Mouse (Mus musculus): ENCODE data around the gene Cntfr. TPM values are rescaled to one million over a fixed set of nuclear protein-coding genes. Genes with fewer than 3 reads are reported as not detected.
A peak's percentile ranks its signal among the peaks of the same experiment; 100 is the strongest.

Cntfr gene
- polyA plus RNA-seq, 1 experiment from 2014 or later, result 8.6 TPM

DNA sequence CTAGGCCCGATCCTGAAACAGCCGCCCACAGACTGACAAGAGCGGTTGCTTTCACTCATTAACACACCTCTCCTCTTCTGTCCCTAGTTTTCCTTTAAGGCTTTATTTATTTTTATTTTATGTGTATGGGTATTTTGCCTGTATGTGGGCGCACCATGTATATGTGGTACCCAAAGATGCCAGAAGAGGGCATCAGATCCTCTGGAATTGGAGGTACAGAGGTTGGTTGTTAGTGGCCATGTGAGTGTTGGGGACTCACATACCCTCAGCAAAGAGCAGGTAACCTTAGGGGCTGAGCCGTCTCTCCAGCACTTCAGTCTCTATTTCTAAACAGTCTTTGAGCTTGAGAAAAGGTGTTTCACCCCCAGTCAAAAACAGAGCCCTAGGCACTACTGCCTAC is 18.7 kb upstream of the Cntfr start:
- H3K27ac ChIP-seq, result no peak overlapping the region
- H3K4me3 ChIP-seq (replicated peaks; ENCODE audit: low read depth, low read length), result no peak overlapping the region
- peaks cover 21% of the 10 kb centered on the region for H3K4me1 ChIP-seq (replicated peaks; ENCODE audit: insufficient read depth, low read length)
- H3K9ac ChIP-seq (ENCODE audit: low read depth, low read length), result no peak overlapping the region
- H3K9me3 ChIP-seq (replicated peaks; ENCODE audit: low read length), result no peaks in the 10 kb centered on the region
- TF ChIP-seq CTCF (IDR thresholded peaks at IDR 0.05; ENCODE audit: low read depth), result peak; percentile 74
- WGBS, result 89% methylated on average over 5 of the region's 5 CpGs
- H3K36me3 ChIP-seq (ENCODE audit: insufficient read depth, low read length), result peaks cover 28% of the 10 kb centered on the region
- no peaks in the 10 kb centered on the region for H3K27me3 ChIP-seq (ENCODE audit: insufficient read depth, low read length)
- DNase-seq (ENCODE audit: low spot score) (peak; percentile 61), ATAC-seq (replicated peaks; ENCODE audit: low FRiP score, low read depth) (no peak)
- no peak overlapping the region for H3K4me2 ChIP-seq (ENCODE audit: low read length)

DNA sequence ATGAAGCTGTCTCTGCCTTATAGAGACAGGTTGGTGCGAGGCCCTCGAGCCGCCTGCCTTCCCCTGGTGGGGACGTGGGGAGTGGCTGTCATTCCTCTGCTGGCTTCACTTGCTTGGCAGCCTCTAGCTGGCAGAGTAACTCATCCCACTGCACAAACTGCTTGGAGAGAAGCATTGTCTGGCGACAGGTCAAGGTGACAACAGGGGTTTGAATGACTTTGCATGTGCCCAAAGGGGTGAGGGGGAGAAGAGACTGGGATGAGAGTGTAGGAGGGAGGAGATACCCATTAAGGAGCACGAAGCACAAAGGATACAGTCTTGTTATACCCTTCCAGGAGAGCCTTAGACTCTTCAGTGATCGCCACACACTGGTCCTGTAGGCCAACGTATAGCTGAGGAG is 18.2 kb upstream of the Cntfr start:
- Histone ChIP-seq H3K36me3 (ENCODE audit: insufficient read depth, low read length) (peaks cover 28% of the 10 kb centered on the region), H3K4me1 (replicated peaks; ENCODE audit: insufficient read depth, low read length) (peaks cover 21% of the 10 kb centered on the region), H3K9me3 (replicated peaks; ENCODE audit: low read length) (no peaks in the 10 kb centered on the region), H3K4me3 (replicated peaks; ENCODE audit: low read depth, low read length) (no peak overlapping the region), H3K9ac (ENCODE audit: low read depth, low read length) (no peak overlapping the region), H3K4me2 (ENCODE audit: low read length) (no peak overlapping the region), H3K27ac (no peak overlapping the region), H3K27me3 (ENCODE audit: insufficient read depth, low read length) (no peaks in the 10 kb centered on the region)
- no peak for DNase-seq (ENCODE audit: low spot score)
- 74% methylated on average over 8 of the region's 8 CpGs for WGBS
- no peak for TF ChIP-seq CTCF (IDR thresholded peaks at IDR 0.05; ENCODE audit: low read depth)
- ATAC-seq (replicated peaks; ENCODE audit: low FRiP score, low read depth), result no peak

DNA sequence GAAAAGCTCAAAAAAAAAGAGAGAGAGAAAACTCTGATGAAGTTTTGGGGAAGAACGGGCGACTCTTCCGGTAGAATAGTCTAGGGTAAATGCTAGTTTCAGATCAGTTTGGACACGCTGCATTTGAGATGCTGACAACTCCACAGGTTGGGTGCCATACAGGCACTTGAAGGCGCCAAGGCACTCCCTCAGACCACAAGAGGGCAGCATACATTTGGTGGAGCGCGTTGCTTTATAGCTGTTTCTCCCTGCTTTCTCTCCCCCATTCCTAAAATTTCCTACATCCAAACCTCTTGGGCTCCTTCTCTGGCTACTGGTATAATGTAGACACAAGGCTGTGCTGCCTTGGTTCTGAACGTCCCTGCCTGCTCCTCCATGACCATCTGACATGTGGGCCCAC is 17.4 kb upstream of the Cntfr start:
- Histone ChIP-seq H3K9ac (ENCODE audit: low read depth, low read length) (no peak overlapping the region), H3K36me3 (ENCODE audit: insufficient read depth, low read length) (peaks cover 22% of the 10 kb centered on the region), H3K4me1 (replicated peaks; ENCODE audit: insufficient read depth, low read length) (peaks cover 21% of the 10 kb centered on the region), H3K27me3 (ENCODE audit: insufficient read depth, low read length) (no peaks in the 10 kb centered on the region), H3K4me3 (replicated peaks; ENCODE audit: low read depth, low read length) (peak overlapping the region; percentile 80), H3K4me2 (ENCODE audit: low read length) (peak overlapping the region; percentile 92), H3K27ac (no peak overlapping the region), H3K9me3 (replicated peaks; ENCODE audit: low read length) (no peaks in the 10 kb centered on the region)
- 13% methylated on average over 8 of the region's 8 CpGs for WGBS
- peak; percentile 86 for TF ChIP-seq CTCF (IDR thresholded peaks at IDR 0.05; ENCODE audit: low read depth)
- peak; percentile 87 for DNase-seq (ENCODE audit: low spot score)
- no peak for ATAC-seq (replicated peaks; ENCODE audit: low FRiP score, low read depth)

DNA sequence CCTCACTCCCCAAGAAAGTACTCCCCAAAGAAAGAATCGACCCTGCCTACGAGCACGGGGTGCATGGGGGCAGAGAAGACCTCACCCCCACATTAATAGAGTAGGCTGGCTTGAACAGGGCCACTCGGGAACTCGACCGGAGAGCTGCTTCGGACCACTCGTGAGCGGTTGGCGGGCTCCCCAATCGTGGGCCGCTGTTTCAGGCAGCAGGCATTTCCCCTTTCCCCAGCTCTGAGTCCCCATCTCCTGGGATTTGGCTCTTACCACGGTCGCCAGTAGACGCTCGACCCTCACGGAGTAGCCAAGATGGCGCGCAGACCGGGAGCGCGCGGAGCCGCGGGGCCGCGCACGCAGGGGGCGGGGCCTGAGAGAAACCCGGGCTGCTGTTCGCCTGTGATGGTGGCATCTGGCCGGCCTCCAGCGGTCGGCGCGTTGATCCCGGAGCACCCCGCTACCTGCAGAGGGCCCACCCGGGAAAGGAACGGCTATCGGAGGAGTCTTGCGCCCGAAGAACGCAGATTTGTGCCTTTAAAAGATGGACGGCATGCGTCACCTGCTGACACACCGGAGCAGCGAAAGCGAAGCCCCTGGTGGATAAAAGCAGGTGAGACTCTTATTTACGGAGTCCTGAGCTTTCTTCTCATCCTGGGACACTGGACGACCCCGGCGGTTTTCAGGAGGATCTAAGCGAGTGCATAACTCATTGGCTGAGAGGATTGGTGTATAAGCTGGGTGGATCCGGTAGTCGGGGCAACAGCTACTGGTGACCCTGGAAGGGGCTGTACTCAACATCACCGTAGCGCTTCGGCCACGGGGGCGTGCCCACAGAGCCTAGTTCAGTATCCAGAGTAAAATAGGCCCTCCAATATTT is 16.5 kb upstream of the Cntfr start, which contains the start of gene Rpp25l:
Rpp25l (minus strand) TSS at position 338 of the 871 bp plus-strand sequence.
- peak within 1 kb of the TSS; percentile 80 for H3K4me3 ChIP-seq (replicated peaks; ENCODE audit: low read depth, low read length)
- ATAC-seq (replicated peaks; ENCODE audit: low FRiP score, low read depth), result peak; percentile 65
- H3K9me3 ChIP-seq (replicated peaks; ENCODE audit: low read length), result no peaks in the 10 kb centered on the region
- H3K4me1 ChIP-seq (replicated peaks; ENCODE audit: insufficient read depth, low read length), result peaks cover 21% of the 10 kb centered on the region
- DNase-seq (ENCODE audit: low spot score), result peak; percentile 79
- H3K27me3 ChIP-seq (ENCODE audit: insufficient read depth, low read length), result no peaks in the 10 kb centered on the region
- peak within 1 kb of the TSS; percentile 93 for H3K9ac ChIP-seq (ENCODE audit: low read depth, low read length)
- TF ChIP-seq CTCF (IDR thresholded peaks at IDR 0.05; ENCODE audit: low read depth), result peak; percentile 38; the same call in 1 of the 2 replicates
- WGBS, result under 1% methylated on average over 61 of the region's 61 CpGs
- H3K27ac ChIP-seq, result peak within 1 kb of the TSS; percentile 70
- H3K4me2 ChIP-seq (ENCODE audit: low read length), result peak within 1 kb of the TSS; percentile 92
- H3K36me3 ChIP-seq (ENCODE audit: insufficient read depth, low read length), result peaks cover 14% of the 10 kb centered on the region; the same call in 1 of the 2 replicates

DNA sequence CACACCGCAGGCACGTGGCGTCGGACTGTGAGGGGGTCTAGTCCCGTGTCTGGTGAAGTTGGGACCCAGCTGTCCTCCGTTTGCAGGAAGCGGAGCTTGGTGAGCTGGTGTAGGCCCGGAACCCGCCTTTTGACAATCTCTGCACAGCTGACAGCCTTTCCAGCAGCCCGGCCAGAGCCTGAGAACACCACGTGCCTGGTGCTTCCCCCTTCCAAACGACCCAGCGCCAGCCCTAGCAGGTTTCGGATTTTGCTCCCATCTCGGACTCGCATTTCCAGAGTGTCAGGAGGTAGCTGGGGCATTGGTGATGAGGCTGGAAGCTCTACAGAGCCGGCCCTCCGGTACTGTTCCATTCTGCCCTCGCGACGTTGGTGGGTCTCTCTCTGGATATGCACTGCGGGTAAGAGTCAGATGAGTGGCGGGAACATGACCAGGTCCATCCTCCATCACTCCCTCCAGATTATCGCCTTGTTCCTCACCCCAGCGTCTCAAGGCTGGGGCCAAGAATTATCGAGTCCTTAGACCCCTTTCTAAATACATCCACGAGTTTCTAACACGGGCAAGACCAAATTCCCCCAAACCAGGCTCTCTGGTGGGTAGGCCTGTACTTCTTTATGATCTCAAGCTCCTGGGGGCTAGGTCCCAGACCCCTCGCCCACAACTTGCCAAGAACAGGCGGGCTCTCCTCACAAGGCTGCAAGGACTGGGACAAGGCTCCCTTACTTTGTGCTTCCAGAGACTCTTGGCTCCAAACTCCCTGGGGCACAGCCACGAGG is 15.7 kb upstream of the Cntfr start:
- no peak for TF ChIP-seq CTCF (IDR thresholded peaks at IDR 0.05; ENCODE audit: low read depth)
- peaks cover 21% of the 10 kb centered on the region for H3K4me1 ChIP-seq (replicated peaks; ENCODE audit: insufficient read depth, low read length)
- 36% methylated on average over 31 of the region's 31 CpGs for WGBS
- H3K4me3 ChIP-seq (replicated peaks; ENCODE audit: low read depth, low read length), result peak overlapping the region; percentile 80
- H3K4me2 ChIP-seq (ENCODE audit: low read length), result peak overlapping the region; percentile 92
- no peaks in the 10 kb centered on the region for H3K27me3 ChIP-seq (ENCODE audit: insufficient read depth, low read length)
- no peaks in the 10 kb centered on the region for H3K9me3 ChIP-seq (replicated peaks; ENCODE audit: low read length)
- ATAC-seq (replicated peaks; ENCODE audit: low FRiP score, low read depth) (0 out of 2 replicates have a peak, but pooled peaks have one; percentile 8), DNase-seq (ENCODE audit: low spot score) (peak; percentile 25)
- H3K36me3 ChIP-seq (ENCODE audit: insufficient read depth, low read length), result 0 out of 2 replicates have a peak, but pooled peaks cover 9% of the 10 kb centered on the region
- H3K27ac ChIP-seq, result peak overlapping the region; percentile 70
- H3K9ac ChIP-seq (ENCODE audit: low read depth, low read length), result peak overlapping the region; percentile 93
